Mouse (Mus musculus) heart, embryonic 16.5 days (tissue): Measurements from ENCODE around the gene Fbxw8. TPM values are rescaled to one million over a fixed set of nuclear protein-coding genes. Genes with fewer than 3 reads are reported as not detected.

Source experiments
- ATAC-seq: fragments of 200-750 bp; cut with Nextera tagmentation; replicated peaks from 2 replicates; pipeline ENCODE4 v1.8.0; 2017; ENCODE audit warnings: moderate number of reproducible peaks; ENCODE audit not compliant: insufficient read depth, low FRiP score; ENCODE audit errors: extremely low read depth
- H3K27ac ChIP-seq: fragments of 300-500 bp; sonication (generic); 2 replicates; pipeline ENCODE4 v1.5.1; 2014; ENCODE audit warnings: mild to moderate bottlenecking, low read length, control low read depth, moderate library complexity
- H3K27me3 ChIP-seq: fragments of 300-500 bp; sonication (generic); 2 replicates; pipeline ENCODE4 v1.6.1; 2014; ENCODE audit warnings: low read length, mixed read lengths; ENCODE audit not compliant: control insufficient read depth, insufficient read depth
- H3K36me3 ChIP-seq: fragments of 300-500 bp; sonication (generic); 2 replicates; pipeline ENCODE4 v1.6.1; 2014; ENCODE audit not compliant: control insufficient read depth, insufficient read depth
- H3K4me1 ChIP-seq: fragments of 300-500 bp; sonication (generic); 2 replicates; pipeline ENCODE4 v1.6.1; 2014; ENCODE audit warnings: low read length, mixed read lengths; ENCODE audit not compliant: control insufficient read depth, insufficient read depth
- H3K4me2 ChIP-seq: fragments of 300-500 bp; sonication (generic); 2 replicates; pipeline ENCODE4 v1.6.1; 2014; ENCODE audit warnings: low read depth, mild to moderate bottlenecking, control low read depth, low read length
- H3K4me3 ChIP-seq: fragments of 300-500 bp; sonication (generic); 2 replicates; pipeline ENCODE4 v1.5.1; 2014; ENCODE audit warnings: mild to moderate bottlenecking, control low read depth, low read length
- H3K9ac ChIP-seq: fragments of 300-500 bp; sonication (generic); 2 replicates; pipeline ENCODE4 v1.6.1; 2014; ENCODE audit warnings: low read length, control low read depth
- H3K9me3 ChIP-seq: fragments of 300-500 bp; sonication (generic); replicated peaks from 2 replicates; pipeline ENCODE4 v1.6.1; 2016; ENCODE audit warnings: low read length; ENCODE audit not compliant: control insufficient read depth
- WGBS: fragments of 180-500 bp; shearing (Covaris S2); extraction: QIAGEN DNeasy Blood & Tissue Kit; methylation state at CpG from one replicate; pipeline ENCODE4 v1.1.7; 2014; 5-methylcytosine and 5-hydroxymethylcytosine counted together
- polyA plus RNA-seq: library from polyadenylated mRNA; unstranded; fragments of >200 nt; fragmentation: Nextera tagmentation; extraction: Ambion mirVana; gene quantifications from 2 replicates; pipeline ENCODE4 v1.2.1, GENCODE M21; 2015

Fbxw8 gene
- polyA plus RNA-seq, 1 experiment from 2014 or later, result 18.6 TPM

GRCm38 (mm10) chr5:118066828-118067227 is 88.4 kb downstream of the Fbxw8 start:
- no peak overlapping the region for H3K27ac ChIP-seq
- ATAC-seq, result no peak
- no peaks in the 10 kb centered on the region for H3K27me3 ChIP-seq
- H3K9ac ChIP-seq, result no peak overlapping the region
- H3K9me3 ChIP-seq, result no peaks in the 10 kb centered on the region
- H3K4me3 ChIP-seq, result no peak overlapping the region
- WGBS, result 67% methylated on average over 5 of the region's 5 CpGs
- H3K4me2 ChIP-seq, result no peak overlapping the region
- H3K36me3 ChIP-seq, result peaks cover 4% of the 10 kb centered on the region; the same call in 1 of the 2 replicates
- peaks cover 22% of the 10 kb centered on the region for H3K4me1 ChIP-seq

- H3K27me3 ChIP-seq, result no peaks in the 10 kb centered on the region
- peaks cover 4% of the 10 kb centered on the region for H3K36me3 ChIP-seq
- peak overlapping the region; percentile 27; the same call in 1 of the 2 replicates for H3K27ac ChIP-seq
- H3K9me3 ChIP-seq, result no peaks in the 10 kb centered on the region
- H3K4me1 ChIP-seq, result peaks cover 22% of the 10 kb centered on the region
- no peak overlapping the region for H3K9ac ChIP-seq
- WGBS, result 79% methylated on average over 19 of the region's 19 CpGs
- no peak for ATAC-seq
- H3K4me2 ChIP-seq, result no peak overlapping the region
- H3K4me3 ChIP-seq, result no peak overlapping the region
Measured at GRCm38 (mm10) chr5:118065516-118066255, 89.6 kb downstream of the Fbxw8 start.

GRCm38 (mm10) chr5:118064284-118064901 is 90.9 kb downstream of the Fbxw8 start:
- 75% methylated on average over 10 of the region's 10 CpGs for WGBS

GRCm38 (mm10) chr5:118063181-118063621 is 92.1 kb downstream of the Fbxw8 start:
- Histone ChIP-seq H3K27ac (no peak overlapping the region), H3K4me3 (no peak overlapping the region), H3K4me1 (peaks cover 24% of the 10 kb centered on the region), H3K4me2 (no peak overlapping the region), H3K27me3 (no peaks in the 10 kb centered on the region), H3K9me3 (no peaks in the 10 kb centered on the region), H3K9ac (no peak overlapping the region), H3K36me3 (no peaks in the 10 kb centered on the region; the same call in 1 of the 2 replicates)
- 78% methylated on average over 8 of the region's 8 CpGs for whole genome bisulfite sequencing
- no peak for ATAC-seq

More at GRCm38 (mm10) chr5:118064284-118064901, 90.9 kb downstream of the Fbxw8 start:
- no peak overlapping the region for H3K4me3 ChIP-seq
- H3K4me2 ChIP-seq, result no peak overlapping the region
- H3K9ac ChIP-seq, result no peak overlapping the region
- H3K9me3 ChIP-seq, result no peaks in the 10 kb centered on the region
- no peaks in the 10 kb centered on the region for H3K27me3 ChIP-seq
- no peak overlapping the region for H3K27ac ChIP-seq
- no peaks in the 10 kb centered on the region; the same call in 1 of the 2 replicates for H3K36me3 ChIP-seq
- peaks cover 22% of the 10 kb centered on the region for H3K4me1 ChIP-seq
- no peak for ATAC-seq

DNA sequence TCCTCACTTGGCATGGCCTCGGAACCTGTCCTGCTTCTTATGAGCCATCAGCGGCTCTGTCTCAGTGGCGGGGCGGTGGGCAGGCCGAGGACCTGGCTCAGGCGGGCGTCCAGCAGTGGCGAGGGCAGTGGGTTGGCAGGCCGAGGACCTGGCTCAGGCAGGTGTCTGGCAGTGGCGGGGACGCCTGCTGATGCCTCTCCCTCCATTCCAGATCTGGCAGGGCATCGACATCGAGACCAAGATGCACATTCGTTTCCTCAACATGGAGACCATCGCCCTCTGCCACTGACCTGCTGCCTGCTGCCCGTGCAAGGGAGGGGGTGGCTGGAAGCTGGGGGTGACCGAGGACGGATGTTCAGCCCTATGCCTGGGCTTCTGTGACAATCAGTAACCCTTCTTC is 93.9 kb downstream of the Fbxw8 start:
- no peak overlapping the region for H3K9ac ChIP-seq
- no peaks in the 10 kb centered on the region for H3K27me3 ChIP-seq
- peaks cover 30% of the 10 kb centered on the region for H3K4me1 ChIP-seq
- no peaks in the 10 kb centered on the region; the same call in 1 of the 2 replicates for H3K36me3 ChIP-seq
- H3K9me3 ChIP-seq, result no peaks in the 10 kb centered on the region
- no peak overlapping the region for H3K4me2 ChIP-seq
- 92% methylated on average over 18 of the region's 18 CpGs for WGBS
- no peak for ATAC-seq
- no peak overlapping the region for H3K27ac ChIP-seq
- no peak overlapping the region for H3K4me3 ChIP-seq

- WGBS, result 84% methylated on average over 9 of the region's 9 CpGs
- Histone ChIP-seq H3K9me3 (no peaks in the 10 kb centered on the region), H3K27ac (no peak overlapping the region), H3K36me3 (no peaks in the 10 kb centered on the region; the same call in 1 of the 2 replicates), H3K4me2 (no peak overlapping the region), H3K4me1 (peaks cover 26% of the 10 kb centered on the region), H3K4me3 (no peak overlapping the region), H3K9ac (no peak overlapping the region), H3K27me3 (no peaks in the 10 kb centered on the region)
- ATAC-seq, result no peak
Measured at GRCm38 (mm10) chr5:118059646-118060045, 95.6 kb downstream of the Fbxw8 start.

DNA sequence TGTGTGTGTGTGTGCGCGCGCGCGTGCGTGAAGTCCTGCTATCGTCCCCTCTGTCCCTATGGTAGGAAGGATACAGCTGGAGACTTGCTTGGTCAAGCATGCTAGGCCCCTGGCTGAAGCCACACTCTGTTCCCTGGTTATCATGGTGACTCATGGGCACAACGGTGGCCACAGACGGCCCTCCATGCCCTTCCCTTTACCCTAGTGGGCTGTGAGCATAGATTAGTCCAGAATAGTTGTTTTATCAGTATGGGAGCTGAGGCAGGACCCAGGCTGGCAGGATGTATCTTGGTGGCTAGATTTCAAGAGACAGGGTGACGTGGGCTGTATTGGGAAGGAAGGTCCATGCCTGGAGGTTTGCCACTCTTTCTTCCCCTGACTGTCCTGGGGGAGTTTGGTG is 96.4 kb downstream of the Fbxw8 start:
- H3K27me3 ChIP-seq, result no peaks in the 10 kb centered on the region
- H3K4me3 ChIP-seq, result no peak overlapping the region
- peaks cover 26% of the 10 kb centered on the region for H3K4me1 ChIP-seq
- peak overlapping the region; percentile 80 for H3K27ac ChIP-seq
- H3K9me3 ChIP-seq, result no peaks in the 10 kb centered on the region
- H3K4me2 ChIP-seq, result no peak overlapping the region
- no peaks in the 10 kb centered on the region; the same call in 1 of the 2 replicates for H3K36me3 ChIP-seq
- 66% methylated on average over 10 of the region's 10 CpGs for WGBS
- no peak for ATAC-seq
- no peak overlapping the region for H3K9ac ChIP-seq

DNA sequence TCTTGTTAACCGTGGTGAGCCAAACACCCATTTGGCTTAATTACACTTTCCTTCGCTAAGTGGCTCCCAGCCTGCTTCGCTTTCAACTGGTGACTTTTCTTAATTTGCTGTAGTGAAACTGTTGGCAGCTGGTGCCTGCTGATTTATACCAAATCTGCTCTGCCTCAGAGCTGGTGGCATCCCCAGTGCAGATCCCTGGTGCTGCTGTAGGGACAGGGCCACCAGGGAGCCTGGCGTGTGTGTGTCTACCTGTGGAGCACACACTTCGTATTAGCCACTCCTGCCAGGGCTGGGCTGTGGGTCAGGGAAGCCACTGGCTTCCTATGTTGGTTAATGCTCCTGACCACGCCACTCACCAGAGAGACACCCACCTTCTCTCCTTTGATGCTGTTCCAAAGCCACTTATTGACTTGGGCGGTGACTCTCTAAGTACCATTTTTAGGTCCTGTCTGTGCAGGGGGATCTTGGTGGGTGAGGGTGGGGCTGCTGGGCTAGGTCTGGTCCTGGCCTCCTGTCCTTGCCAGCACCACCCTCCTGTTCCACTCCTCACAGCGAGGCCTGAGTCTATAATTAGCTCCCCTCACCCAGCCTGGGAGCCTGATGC is 97.7 kb downstream of the Fbxw8 start:
- Histone ChIP-seq H3K9me3 (no peaks in the 10 kb centered on the region), H3K4me2 (no peak overlapping the region), H3K27ac (peak overlapping the region; percentile 80), H3K9ac (no peak overlapping the region), H3K27me3 (no peaks in the 10 kb centered on the region), H3K36me3 (no peaks in the 10 kb centered on the region; the same call in 1 of the 2 replicates), H3K4me1 (peaks cover 26% of the 10 kb centered on the region), H3K4me3 (no peak overlapping the region)
- WGBS, result 30% methylated on average over 8 of the region's 8 CpGs
- peak; percentile 90 for ATAC-seq

- Histone ChIP-seq H3K9ac (no peak overlapping the region), H3K4me3 (no peak overlapping the region), H3K4me1 (peaks cover 20% of the 10 kb centered on the region), H3K27ac (no peak overlapping the region), H3K36me3 (no peaks in the 10 kb centered on the region), H3K27me3 (no peaks in the 10 kb centered on the region), H3K9me3 (no peaks in the 10 kb centered on the region), H3K4me2 (no peak overlapping the region)
- WGBS, result 85% methylated on average over 2 of the region's 2 CpGs
- no peak for ATAC-seq
Measured at GRCm38 (mm10) chr5:118053205-118053604, 102.1 kb downstream of the Fbxw8 start.
